Mouse (Mus musculus): ENCODE data around the gene Naa15. TPM values are rescaled to one million over a fixed set of nuclear protein-coding genes. Genes with fewer than 3 reads are reported as not detected.

Naa15 gene
- polyA plus RNA-seq, 1 experiment, result 3.5 TPM

- no peak overlapping the region for H3K27ac ChIP-seq (ENCODE audit: insufficient read depth, low read depth, low read length)
- H3K4me3 ChIP-seq (ENCODE audit: insufficient read depth, low read depth, low read length), result no peak overlapping the region
- DNase-seq, result no peak
- no peaks in the 10 kb centered on the region for H3K4me1 ChIP-seq (ENCODE audit: control insufficient read depth, insufficient read depth, low read length)
- 84% methylated on average over 7 of the region's 7 CpGs for WGBS
- TF ChIP-seq CTCF (conservative IDR thresholded peaks at IDR 0.05; ENCODE audit: insufficient read depth, insufficient read length, low read depth, low read length) (no peak), POLR2A (IDR thresholded peaks at IDR 0.05; ENCODE audit: low read depth, low read length) (no peak)
- H3K36me3 ChIP-seq (ENCODE audit: control insufficient read depth, insufficient read depth, low read length), result no peaks in the 10 kb centered on the region
- no peaks in the 10 kb centered on the region for H3K27me3 ChIP-seq (replicated peaks; ENCODE audit: control insufficient read depth, insufficient read depth, low read length)
Observed at GRCm38 (mm10) chr3:51490088-51490753, 75.3 kb downstream of the Naa15 start.

GRCm38 (mm10) chr3:51493272-51493838 is 78.4 kb downstream of the Naa15 start:
- H3K4me1 ChIP-seq (ENCODE audit: control insufficient read depth, insufficient read depth, low read length), result no peaks in the 10 kb centered on the region
- no peak for TF ChIP-seq CTCF (conservative IDR thresholded peaks at IDR 0.05; ENCODE audit: insufficient read depth, insufficient read length, low read depth, low read length)
- TF ChIP-seq POLR2A (IDR thresholded peaks at IDR 0.05; ENCODE audit: low read depth, low read length), result no peak
- 78% methylated on average over 13 of the region's 13 CpGs for WGBS
- no peak overlapping the region for H3K4me3 ChIP-seq (ENCODE audit: insufficient read depth, low read depth, low read length)
- no peak for DNase-seq
- no peaks in the 10 kb centered on the region for H3K36me3 ChIP-seq (ENCODE audit: control insufficient read depth, insufficient read depth, low read length)
- H3K27ac ChIP-seq (ENCODE audit: insufficient read depth, low read depth, low read length), result no peak overlapping the region
- H3K27me3 ChIP-seq (replicated peaks; ENCODE audit: control insufficient read depth, insufficient read depth, low read length), result no peaks in the 10 kb centered on the region

GRCm38 (mm10) chr3:51494466-51494865 is 79.5 kb downstream of the Naa15 start:
- H3K4me3 ChIP-seq (ENCODE audit: insufficient read depth, low read depth, low read length), result no peak overlapping the region
- no peak for TF ChIP-seq CTCF (conservative IDR thresholded peaks at IDR 0.05; ENCODE audit: insufficient read depth, insufficient read length, low read depth, low read length)
- no peaks in the 10 kb centered on the region for H3K36me3 ChIP-seq (ENCODE audit: control insufficient read depth, insufficient read depth, low read length)
- 63% methylated on average over 2 of the region's 2 CpGs for WGBS
- no peaks in the 10 kb centered on the region for H3K27me3 ChIP-seq (replicated peaks; ENCODE audit: control insufficient read depth, insufficient read depth, low read length)
- no peaks in the 10 kb centered on the region for H3K4me1 ChIP-seq (ENCODE audit: control insufficient read depth, insufficient read depth, low read length)
- no peak overlapping the region for H3K27ac ChIP-seq (ENCODE audit: insufficient read depth, low read depth, low read length)
- DNase-seq, result peak; percentile 15

GRCm38 (mm10) chr3:51495646-51496045 is 80.7 kb downstream of the Naa15 start:
- 89% methylated on average over 9 of the region's 9 CpGs for WGBS

GRCm38 (mm10) chr3:51497978-51498377 is 83.0 kb downstream of the Naa15 start:
- Histone ChIP-seq H3K4me3 (ENCODE audit: insufficient read depth, low read depth, low read length) (no peak overlapping the region), H3K27ac (ENCODE audit: insufficient read depth, low read depth, low read length) (no peak overlapping the region), H3K4me1 (ENCODE audit: control insufficient read depth, insufficient read depth, low read length) (no peaks in the 10 kb centered on the region), H3K27me3 (replicated peaks; ENCODE audit: control insufficient read depth, insufficient read depth, low read length) (no peaks in the 10 kb centered on the region), H3K36me3 (ENCODE audit: control insufficient read depth, insufficient read depth, low read length) (no peaks in the 10 kb centered on the region)
- TF ChIP-seq CTCF (conservative IDR thresholded peaks at IDR 0.05; ENCODE audit: insufficient read depth, insufficient read length, low read depth, low read length) (no peak), POLR2A (IDR thresholded peaks at IDR 0.05; ENCODE audit: low read depth, low read length) (no peak)
- 89% methylated on average over 1 of the region's 1 CpGs for WGBS
- DNase-seq, result no peak

More at GRCm38 (mm10) chr3:51495646-51496045, 80.7 kb downstream of the Naa15 start:
- Histone ChIP-seq H3K4me3 (ENCODE audit: insufficient read depth, low read depth, low read length) (no peak overlapping the region), H3K27ac (ENCODE audit: insufficient read depth, low read depth, low read length) (no peak overlapping the region), H3K4me1 (ENCODE audit: control insufficient read depth, insufficient read depth, low read length) (no peaks in the 10 kb centered on the region), H3K27me3 (replicated peaks; ENCODE audit: control insufficient read depth, insufficient read depth, low read length) (no peaks in the 10 kb centered on the region), H3K36me3 (ENCODE audit: control insufficient read depth, insufficient read depth, low read length) (no peaks in the 10 kb centered on the region)
- no peak for DNase-seq
- no peak for TF ChIP-seq CTCF (conservative IDR thresholded peaks at IDR 0.05; ENCODE audit: insufficient read depth, insufficient read length, low read depth, low read length)
- no peak for TF ChIP-seq POLR2A (IDR thresholded peaks at IDR 0.05; ENCODE audit: low read depth, low read length)

- H3K4me3 ChIP-seq (ENCODE audit: insufficient read depth, low read depth, low read length), result no peak overlapping the region
- TF ChIP-seq POLR2A (IDR thresholded peaks at IDR 0.05; ENCODE audit: low read depth, low read length) (no peak), CTCF (conservative IDR thresholded peaks at IDR 0.05; ENCODE audit: insufficient read depth, insufficient read length, low read depth, low read length) (no peak)
- H3K27me3 ChIP-seq (replicated peaks; ENCODE audit: control insufficient read depth, insufficient read depth, low read length), result no peaks in the 10 kb centered on the region
- no peaks in the 10 kb centered on the region for H3K4me1 ChIP-seq (ENCODE audit: control insufficient read depth, insufficient read depth, low read length)
- DNase-seq, result no peak
- WGBS, result 85% methylated on average over 5 of the region's 5 CpGs
- H3K27ac ChIP-seq (ENCODE audit: insufficient read depth, low read depth, low read length), result no peak overlapping the region
- H3K36me3 ChIP-seq (ENCODE audit: control insufficient read depth, insufficient read depth, low read length), result no peaks in the 10 kb centered on the region
Observed at GRCm38 (mm10) chr3:51498659-51499058, 83.7 kb downstream of the Naa15 start.

- H3K4me3 ChIP-seq (ENCODE audit: insufficient read depth, low read depth, low read length), result no peak overlapping the region
- no peaks in the 10 kb centered on the region for H3K36me3 ChIP-seq (ENCODE audit: control insufficient read depth, insufficient read depth, low read length)
- 91% methylated on average over 4 of the region's 4 CpGs for WGBS
- no peak for TF ChIP-seq CTCF (conservative IDR thresholded peaks at IDR 0.05; ENCODE audit: insufficient read depth, insufficient read length, low read depth, low read length)
- no peak for TF ChIP-seq POLR2A (IDR thresholded peaks at IDR 0.05; ENCODE audit: low read depth, low read length)
- H3K27ac ChIP-seq (ENCODE audit: insufficient read depth, low read depth, low read length), result no peak overlapping the region
- DNase-seq, result no peak
- no peaks in the 10 kb centered on the region for H3K4me1 ChIP-seq (ENCODE audit: control insufficient read depth, insufficient read depth, low read length)
- no peaks in the 10 kb centered on the region for H3K27me3 ChIP-seq (replicated peaks; ENCODE audit: control insufficient read depth, insufficient read depth, low read length)
Observed at GRCm38 (mm10) chr3:51499876-51500275, 84.9 kb downstream of the Naa15 start.
